Mouse (Mus musculus): ENCODE results near the gene Slc2a9.

DNA sequence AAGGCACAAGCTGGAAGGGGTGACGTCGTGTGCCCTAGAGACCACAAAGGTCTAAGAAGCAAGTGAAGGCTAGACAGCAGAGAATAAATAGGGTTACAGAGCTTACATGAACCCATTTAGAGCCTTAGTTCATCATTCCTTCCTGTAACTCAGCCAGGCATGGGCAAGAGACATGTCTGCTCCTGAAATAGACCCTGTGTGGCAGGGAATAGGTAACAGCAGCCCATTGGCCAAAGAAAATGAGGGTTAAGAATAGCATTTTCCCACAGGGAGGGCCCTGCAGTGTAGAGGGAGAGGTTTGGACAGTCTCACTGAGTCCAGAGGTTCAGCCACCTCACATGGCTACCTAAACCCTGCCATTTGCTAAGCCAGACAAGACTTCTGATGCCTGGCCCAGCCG is 38.8 kb upstream of the Slc2a9 start:
- TF ChIP-seq CTCF (IDR thresholded peaks at IDR 0.05; ENCODE audit: low read depth, low read length) (no peak), GATA2 (IDR thresholded peaks at IDR 0.05; ENCODE audit: borderline replicate concordance, low read depth, low read length) (no peak)
